Mouse (Mus musculus): ENCODE measurements around the gene Tctex1d4.

DNA sequence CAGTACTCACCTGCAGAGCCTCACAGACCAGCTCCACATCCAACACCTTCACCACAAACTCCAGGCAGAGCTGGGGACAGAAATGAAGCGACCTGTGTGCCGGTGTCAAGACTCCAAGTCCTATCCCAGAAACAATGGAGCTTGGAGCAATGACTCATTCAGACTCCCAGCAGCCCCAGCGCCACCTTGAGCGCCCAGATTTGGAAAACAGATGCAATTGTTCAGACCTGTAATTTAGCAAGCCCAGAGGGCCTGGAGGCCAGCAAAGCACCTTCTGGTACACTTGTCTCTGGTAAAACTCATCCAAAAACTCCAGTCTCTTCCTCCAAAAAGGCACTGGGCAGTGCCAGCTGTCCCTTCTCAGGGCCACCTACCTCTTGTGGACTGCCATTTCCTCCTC, 4.4 kb upstream of the Tctex1d4 start:
- TF ChIP-seq UBTF (IDR thresholded peaks at IDR 0.05; ENCODE audit: low read depth, low read length) (no peak), SIN3A (IDR thresholded peaks at IDR 0.05; ENCODE audit: low read length) (no peak), ZMIZ1 (IDR thresholded peaks at IDR 0.05; ENCODE audit: low read depth, low read length) (no peak), MAZ (IDR thresholded peaks at IDR 0.05; ENCODE audit: low read depth, low read length) (no peak), CTCF (conservative IDR thresholded peaks at IDR 0.05 in 1 of 2, IDR thresholded peaks at IDR 0.05 in 1 of 2; ENCODE audit: low read depth in 2 of 2, low read length in 2 of 2) (no peak), IRF4 (IDR thresholded peaks at IDR 0.05; ENCODE audit: low read depth, low read length) (no peak), NRF1 (IDR thresholded peaks at IDR 0.05; ENCODE audit: low read depth, low read length) (no peak), RCOR1 (conservative IDR thresholded peaks at IDR 0.05; ENCODE audit: low read depth, low read length) (no peak), USF1 (IDR thresholded peaks at IDR 0.05; ENCODE audit: low read depth, low read length) (no peak), MAX (IDR thresholded peaks at IDR 0.05; ENCODE audit: low read length) (no peak), POLR2A (IDR thresholded peaks at IDR 0.05; ENCODE audit: low read depth, low read length) (no peak), BHLHE40 (IDR thresholded peaks at IDR 0.05; ENCODE audit: low read depth, low read length) (no peak), ZKSCAN1 (IDR thresholded peaks at IDR 0.05; ENCODE audit: borderline replicate concordance, low read depth, low read length) (no peak)
